Mouse (Mus musculus) midbrain, embryonic 16.5 days (tissue): Measurements from ENCODE around the gene Gm10647. TPM values are rescaled to one million over a fixed set of nuclear protein-coding genes. Genes with fewer than 3 reads are reported as not detected.
A peak's percentile ranks its signal among the peaks of the same experiment; 100 is the strongest.

Source experiments
- ATAC-seq: fragments of 200-750 bp; cut with Nextera tagmentation; 2 replicates; pipeline ENCODE4 v1.8.0; 2017; ENCODE audit warnings: moderate TSS enrichment
- H3K27ac ChIP-seq: fragments of 300-500 bp; sonication (generic); 2 replicates; pipeline ENCODE4 v1.5.1; 2014; ENCODE audit warnings: mild to moderate bottlenecking, low read length, mixed read lengths
- H3K27me3 ChIP-seq: fragments of 300-500 bp; sonication (generic); 2 replicates; pipeline ENCODE4 v1.6.1; 2014; ENCODE audit warnings: low read depth, low read length, mixed read lengths; ENCODE audit not compliant: control insufficient read depth, insufficient read depth
- H3K36me3 ChIP-seq: fragments of 300-500 bp; sonication (generic); 2 replicates; pipeline ENCODE4 v1.6.1; 2014; ENCODE audit warnings: mild to moderate bottlenecking, low read length, moderate library complexity, mixed read lengths; ENCODE audit not compliant: control insufficient read depth, insufficient read depth
- H3K4me1 ChIP-seq: fragments of 300-500 bp; sonication (generic); 2 replicates; pipeline ENCODE4 v1.6.1; 2014; ENCODE audit warnings: mild to moderate bottlenecking, low read length, mixed read lengths; ENCODE audit not compliant: control insufficient read depth, insufficient read depth
- H3K4me2 ChIP-seq: fragments of 300-500 bp; sonication (generic); 2 replicates; pipeline ENCODE4 v1.6.1; 2014; ENCODE audit warnings: mild to moderate bottlenecking, low read length, mixed read lengths
- H3K4me3 ChIP-seq: fragments of 300-500 bp; sonication (generic); 2 replicates; pipeline ENCODE4 v1.5.1; 2014; ENCODE audit warnings: low read depth, mild to moderate bottlenecking, low read length, moderate library complexity, mixed read lengths
- H3K9ac ChIP-seq: fragments of 300-500 bp; sonication (generic); 2 replicates; pipeline ENCODE4 v1.6.1; 2014; ENCODE audit warnings: low read depth, low read length, mixed read lengths
- H3K9me3 ChIP-seq: fragments of 300-500 bp; sonication (generic); replicated peaks from 2 replicates; pipeline ENCODE4 v1.6.1; 2014; ENCODE audit warnings: mild to moderate bottlenecking, low read length, mixed read lengths; ENCODE audit not compliant: control insufficient read depth, poor library complexity, severe bottlenecking
- WGBS: fragments of 180-500 bp; shearing (Covaris S2); extraction: QIAGEN DNeasy Blood & Tissue Kit; methylation state at CpG from one replicate; pipeline ENCODE4 v1.1.7; 2014; 5-methylcytosine and 5-hydroxymethylcytosine counted together
- polyA plus RNA-seq: library from polyadenylated mRNA; unstranded; fragments of >200 nt; fragmentation: Nextera tagmentation; extraction: Ambion mirVana; gene quantifications from 2 replicates; pipeline ENCODE4 v1.2.1, GENCODE M21; 2015

The Gm10647 gene
- polyA plus RNA-seq, 1 experiment from 2014 or later, result 0.54 TPM

- no peak overlapping the region for H3K9ac ChIP-seq
- no peaks in the 10 kb centered on the region for H3K27me3 ChIP-seq
- H3K4me1 ChIP-seq, result peaks cover 4% of the 10 kb centered on the region; the same call in 1 of the 2 replicates
- no peak overlapping the region for H3K4me2 ChIP-seq
- no peak for ATAC-seq
- H3K27ac ChIP-seq, result no peak overlapping the region
- H3K9me3 ChIP-seq, result no peaks in the 10 kb centered on the region
- H3K4me3 ChIP-seq, result no peak overlapping the region
- WGBS, result 72% methylated on average over 4 of the region's 4 CpGs
- no peaks in the 10 kb centered on the region for H3K36me3 ChIP-seq
These were observed 35.6 kb downstream of the Gm10647 start for GRCm38 (mm10) chr9:66832366-66832908.

- peak overlapping the region; percentile 62 for H3K4me3 ChIP-seq
- WGBS, result 22% methylated on average over 7 of the region's 7 CpGs
- ATAC-seq, result no peak
These were observed 37.0 kb downstream of the Gm10647 start for GRCm38 (mm10) chr9:66833851-66834250.

GRCm38 (mm10) chr9:66834318-66835096, 37.7 kb downstream of the Gm10647 start, which contains the start of gene Aph1c:
Gene Aph1c (minus strand): TSS chr9:66834726.
- ATAC-seq, result peak; percentile 99
- Histone ChIP-seq H3K4me2 (peak within 1 kb of the TSS; percentile 98), H3K27me3 (no peaks in the 10 kb centered on the region), H3K27ac (no peak within 1 kb of the TSS), H3K9me3 (no peaks in the 10 kb centered on the region), H3K4me1 (peaks cover 4% of the 10 kb centered on the region; the same call in 1 of the 2 replicates), H3K4me3 (peak within 1 kb of the TSS; percentile 62), H3K36me3 (no peaks in the 10 kb centered on the region), H3K9ac (peak within 1 kb of the TSS; percentile 63)
- under 1% methylated on average over 56 of the region's 58 CpGs for WGBS

More at GRCm38 (mm10) chr9:66833851-66834250, 37.0 kb downstream of the Gm10647 start:
- H3K4me2 ChIP-seq, result peak overlapping the region; percentile 98
- peak overlapping the region; percentile 52 for H3K9ac ChIP-seq
- H3K4me1 ChIP-seq, result peaks cover 4% of the 10 kb centered on the region; the same call in 1 of the 2 replicates
- no peaks in the 10 kb centered on the region for H3K27me3 ChIP-seq
- no peaks in the 10 kb centered on the region for H3K36me3 ChIP-seq
- no peaks in the 10 kb centered on the region for H3K9me3 ChIP-seq
- H3K27ac ChIP-seq, result no peak overlapping the region

GRCm38 (mm10) chr9:66835097-66835480, 38.2 kb downstream of the Gm10647 start:
- whole genome bisulfite sequencing, result under 1% methylated on average over 24 of the region's 24 CpGs
- Histone ChIP-seq H3K4me3 (peak overlapping the region; percentile 62), H3K9me3 (no peaks in the 10 kb centered on the region), H3K36me3 (no peaks in the 10 kb centered on the region), H3K9ac (peak overlapping the region; percentile 63), H3K4me2 (peak overlapping the region; percentile 98), H3K4me1 (peaks cover 4% of the 10 kb centered on the region; the same call in 1 of the 2 replicates), H3K27me3 (no peaks in the 10 kb centered on the region), H3K27ac (no peak overlapping the region)
- ATAC-seq, result peak; percentile 91

DNA sequence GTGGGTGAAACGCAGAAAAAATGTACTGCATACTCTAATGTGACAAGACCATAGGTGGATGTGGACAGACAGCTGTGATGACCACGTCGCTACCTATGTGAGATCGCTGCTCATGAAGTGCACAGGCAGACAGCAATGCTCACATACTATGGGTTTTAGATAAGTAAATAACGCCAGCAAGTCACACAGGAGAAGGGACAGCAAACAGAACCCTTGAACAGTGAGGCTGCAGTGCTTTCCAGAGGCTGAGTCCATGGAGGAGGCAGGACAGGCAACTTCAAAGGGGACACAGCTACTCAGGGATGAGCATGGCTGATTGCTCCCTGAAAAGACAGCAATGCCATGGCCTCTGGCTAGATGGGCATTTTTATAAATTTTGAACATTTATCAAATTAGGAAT, 50.0 kb downstream of the Gm10647 start:
- no peaks in the 10 kb centered on the region for H3K4me1 ChIP-seq
- no peak overlapping the region for H3K4me3 ChIP-seq
- no peaks in the 10 kb centered on the region for H3K9me3 ChIP-seq
- H3K27ac ChIP-seq, result no peak overlapping the region
- H3K27me3 ChIP-seq, result no peaks in the 10 kb centered on the region
- no peak overlapping the region for H3K9ac ChIP-seq
- H3K4me2 ChIP-seq, result no peak overlapping the region
- H3K36me3 ChIP-seq, result peaks cover 3% of the 10 kb centered on the region; the same call in 1 of the 2 replicates
- WGBS, result 95% methylated on average over 5 of the region's 5 CpGs
- no peak for ATAC-seq

Other genes with a start within 250 kb of the Gm10647 start
- 43.5 and 62.6 TPM in 2 replicates for gene Usp3, start 203.9 kb upstream of the Gm10647 start, polyA plus RNA-seq
- 2.0 TPM in 2 replicates for gene Car12, start 83.4 kb upstream of the Gm10647 start, polyA plus RNA-seq
- 21.5 and 23.8 TPM in 2 replicates for gene Aph1b, start 1.5 kb upstream of the Gm10647 start, polyA plus RNA-seq
- 2.6 and 3.0 TPM in 2 replicates for gene Aph1c, start 37.7 kb downstream of the Gm10647 start, polyA plus RNA-seq
- 29.4 and 30.7 TPM in 2 replicates for gene Rab8b, start 122.6 kb downstream of the Gm10647 start, polyA plus RNA-seq
- gene Rps27l, start 149.0 kb downstream of the Gm10647 start, polyA plus RNA-seq, result 157 and 180 TPM in 2 replicates
- gene Lactb, start 178.4 kb downstream of the Gm10647 start, polyA plus RNA-seq, result 10.2 and 11.1 TPM in 2 replicates